Mouse (Mus musculus) embryo, embryonic 11.5 days (tissue): ENCODE measurements around the gene Ikbkg.
"Not testable (repeated sequence)": the region's sequence is repeated elsewhere in the genome, so short reads cannot be mapped to it uniquely, and the experiment has no call there.

ENCODE experiments used
- DNase-seq: peaks from one replicate; pipeline ENCODE4 v3.0.0-alpha.2; 2012; ENCODE audit warnings: low read depth, low spot score

The Ikbkg gene

DNA sequence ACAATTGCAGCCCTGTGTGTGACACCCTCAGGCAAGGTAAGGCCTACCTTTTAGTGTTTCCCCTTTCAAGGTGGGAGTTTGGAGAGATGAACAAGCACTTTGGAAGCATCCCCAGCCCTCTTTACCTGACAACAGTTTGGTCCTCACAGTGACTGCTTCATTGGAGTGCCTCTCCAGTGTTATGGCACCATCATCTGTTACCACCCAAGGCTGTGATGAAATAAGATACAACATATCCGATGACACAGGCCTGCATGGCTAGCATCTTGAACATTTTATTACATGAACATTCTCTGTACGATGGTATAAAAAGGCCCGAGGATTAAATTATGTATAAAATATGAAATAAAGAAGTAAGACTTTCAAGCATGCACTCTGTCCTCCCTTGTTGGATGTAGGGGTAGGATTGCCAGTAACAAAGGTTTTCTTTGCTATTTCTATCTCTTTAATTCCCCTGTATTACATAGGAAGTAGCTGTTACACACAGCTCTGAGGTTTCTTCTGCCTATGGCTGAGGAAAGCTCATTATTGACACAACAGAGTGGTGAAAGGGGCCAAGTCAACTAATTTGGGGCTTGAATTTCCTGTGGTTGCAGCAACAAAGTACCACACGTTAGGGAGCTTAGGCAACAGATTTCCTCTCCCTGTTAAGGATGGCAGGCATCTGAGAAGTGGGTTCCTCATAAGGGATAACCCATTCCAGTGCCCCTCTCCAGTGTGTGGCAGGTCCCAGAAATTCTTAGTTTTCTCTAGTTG is 58.2 kb downstream of the Ikbkg start:
- DNase-seq: no peak

DNA sequence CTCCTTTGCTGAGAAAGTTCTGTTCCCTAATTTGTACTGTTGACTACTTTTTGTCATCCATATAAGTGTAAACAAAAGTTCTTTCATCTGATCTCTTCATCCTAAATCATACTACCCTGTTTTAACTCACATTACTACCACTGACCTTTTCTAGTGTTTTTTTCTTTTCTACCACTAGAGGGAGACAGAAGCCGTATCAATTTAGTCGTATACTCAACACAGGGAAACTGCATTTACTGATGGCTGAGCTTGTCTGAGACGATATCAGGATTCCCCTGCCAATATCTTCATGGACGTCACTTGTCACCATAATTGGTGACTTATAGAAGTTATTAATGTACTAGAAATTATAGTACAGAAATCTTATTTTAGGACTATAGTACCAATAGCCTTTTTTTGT is 59.7 kb downstream of the Ikbkg start:
- DNase-seq: peak; percentile 17

DNA sequence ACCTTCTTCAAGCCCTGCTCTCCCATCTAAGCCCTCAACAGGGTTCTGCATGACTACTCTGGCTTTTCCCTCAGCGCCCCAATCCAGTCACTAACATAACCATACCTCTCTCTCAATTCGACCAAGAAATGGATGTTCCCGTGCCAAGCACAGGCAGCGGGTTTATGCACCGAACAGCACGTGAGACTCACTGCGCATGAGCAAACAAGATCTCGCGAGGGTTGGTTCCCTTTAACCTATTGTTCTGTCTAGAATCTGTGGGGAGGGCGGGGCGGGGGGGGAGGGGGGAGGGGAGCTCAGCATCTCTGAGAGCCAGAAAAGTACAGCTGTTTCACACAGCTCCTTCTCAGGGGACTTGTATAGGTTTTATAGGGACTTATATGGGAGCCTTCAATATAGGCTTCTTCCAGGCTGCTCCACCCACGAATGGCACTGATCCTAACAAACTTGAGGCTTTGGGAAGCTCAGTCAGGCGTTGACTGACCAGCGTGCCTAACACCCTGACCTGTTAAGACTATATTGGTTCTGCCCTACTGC is 88.3 kb downstream of the Ikbkg start, which contains the start of gene Gm6880:
Gm6880 (minus strand) TSS at position 51 of the 537 bp plus-strand sequence.
- DNase-seq: not testable (repeated sequence)

DNA sequence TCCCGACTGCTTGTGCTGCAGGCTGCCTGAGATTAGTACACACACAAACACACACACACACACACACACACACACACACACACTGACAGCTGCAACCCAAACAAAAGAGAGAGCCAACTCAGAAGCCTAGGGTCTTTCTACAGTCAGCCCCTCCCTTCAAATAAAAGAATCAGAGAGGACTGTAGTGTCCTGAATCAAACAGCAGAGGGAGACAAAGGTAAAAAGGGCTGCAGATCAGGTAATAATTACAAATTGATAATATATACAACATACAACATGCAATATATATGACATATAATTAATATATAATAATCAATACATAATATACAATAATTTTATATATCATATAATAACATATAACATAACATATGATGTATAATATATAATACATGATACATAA is 104.0 kb downstream of the Ikbkg start:
- no peak for DNase-seq
